Mouse (Mus musculus) liver, embryonic 16.5 days (tissue): Measurements from ENCODE around the gene Gpr107. TPM values are rescaled to one million over a fixed set of nuclear protein-coding genes. Genes with fewer than 3 reads are reported as not detected.

Experiments used
- ATAC-seq: fragments of 200-750 bp; cut with Nextera tagmentation; 2 replicates; pipeline ENCODE4 v1.8.0; 2017; ENCODE audit warnings: low read depth, mild to moderate bottlenecking, moderate number of reproducible peaks, moderate library complexity
- H3K27ac ChIP-seq: fragments of 300-500 bp; sonication (generic); 2 replicates; pipeline ENCODE4 v1.5.1; 2014; ENCODE audit warnings: mild to moderate bottlenecking, low read length
- H3K27me3 ChIP-seq: fragments of 300-500 bp; sonication (generic); 2 replicates; pipeline ENCODE4 v1.6.1; 2014; ENCODE audit warnings: low read depth, low read length, mixed read lengths; ENCODE audit not compliant: control insufficient read depth, insufficient read depth
- H3K36me3 ChIP-seq: fragments of 300-500 bp; sonication (generic); 2 replicates; pipeline ENCODE4 v1.6.1; 2014; ENCODE audit warnings: mild to moderate bottlenecking; ENCODE audit not compliant: control insufficient read depth, insufficient read depth
- H3K4me1 ChIP-seq: fragments of 300-500 bp; sonication (generic); 2 replicates; pipeline ENCODE4 v1.6.1; 2014; ENCODE audit warnings: low read depth, low read length, mixed read lengths; ENCODE audit not compliant: control insufficient read depth
- H3K4me2 ChIP-seq: fragments of 300-500 bp; sonication (generic); 2 replicates; pipeline ENCODE4 v1.6.1; 2014; ENCODE audit warnings: low read depth, low read length, mixed read lengths
- H3K4me3 ChIP-seq: fragments of 300-500 bp; sonication (generic); 2 replicates; pipeline ENCODE4 v1.5.1; 2014; ENCODE audit warnings: low read depth, mild to moderate bottlenecking, low read length
- H3K9ac ChIP-seq: fragments of 300-500 bp; sonication (generic); 2 replicates; pipeline ENCODE4 v1.6.1; 2014; ENCODE audit warnings: low read depth, low read length
- H3K9me3 ChIP-seq: fragments of 300-500 bp; sonication (generic); replicated peaks from 2 replicates; pipeline ENCODE4 v1.6.1; 2016; ENCODE audit warnings: low read length; ENCODE audit not compliant: control insufficient read depth
- WGBS: fragments of 180-500 bp; shearing (Covaris S2); extraction: QIAGEN DNeasy Blood & Tissue Kit; methylation state at CpG from one replicate; pipeline ENCODE4 v1.1.7; 2014; ENCODE audit not compliant: insufficient replicate concordance; 5-methylcytosine and 5-hydroxymethylcytosine counted together
- polyA plus RNA-seq: library from polyadenylated mRNA; unstranded; fragments of >200 nt; fragmentation: Nextera tagmentation; extraction: Ambion mirVana; gene quantifications from 2 replicates; pipeline ENCODE4 v1.2.1, GENCODE M21; 2015

The Gpr107 gene
- polyA plus RNA-seq, 1 experiment from 2014 or later: 11.9 TPM

- Histone ChIP-seq H3K27ac (no peak overlapping the region), H3K9ac (peak overlapping the region; percentile 52), H3K27me3 (peaks cover 41% of the 10 kb centered on the region), H3K4me2 (peak overlapping the region; percentile 73), H3K4me1 (no peaks in the 10 kb centered on the region; the same call in 1 of the 2 replicates), H3K4me3 (peak overlapping the region; percentile 58), H3K36me3 (no peaks in the 10 kb centered on the region), H3K9me3 (no peaks in the 10 kb centered on the region)
- WGBS: 2% methylated on average over 37 of the region's 41 CpGs
- no peak for ATAC-seq
Observed at GRCm38 (mm10) chr2:31246251-31246971, 94.3 kb downstream of the Gpr107 start.

GRCm38 (mm10) chr2:31248856-31249255 lies 96.7 kb downstream of the Gpr107 start:
- Histone ChIP-seq H3K4me1 (no peaks in the 10 kb centered on the region; the same call in 1 of the 2 replicates), H3K9me3 (no peaks in the 10 kb centered on the region), H3K4me2 (no peak overlapping the region), H3K9ac (no peak overlapping the region), H3K4me3 (no peak overlapping the region), H3K27me3 (peaks cover 40% of the 10 kb centered on the region), H3K27ac (no peak overlapping the region), H3K36me3 (no peaks in the 10 kb centered on the region)
- no peak for ATAC-seq
- whole genome bisulfite sequencing: 60% methylated on average over 6 of the region's 6 CpGs

GRCm38 (mm10) chr2:31252167-31252566 lies 100.1 kb downstream of the Gpr107 start:
- H3K27ac ChIP-seq: no peak overlapping the region
- ATAC-seq: no peak
- H3K4me2 ChIP-seq: no peak overlapping the region
- no peak overlapping the region for H3K4me3 ChIP-seq
- H3K9ac ChIP-seq: no peak overlapping the region
- H3K36me3 ChIP-seq: no peaks in the 10 kb centered on the region
- H3K9me3 ChIP-seq: no peaks in the 10 kb centered on the region
- H3K27me3 ChIP-seq: peaks cover 7% of the 10 kb centered on the region; the same call in 1 of the 2 replicates
- H3K4me1 ChIP-seq: peaks cover 3% of the 10 kb centered on the region
- WGBS: 79% methylated on average over 4 of the region's 4 CpGs

GRCm38 (mm10) chr2:31253463-31253862 lies 101.3 kb downstream of the Gpr107 start:
- Histone ChIP-seq H3K4me2 (no peak overlapping the region), H3K27me3 (no peaks in the 10 kb centered on the region), H3K9ac (no peak overlapping the region), H3K27ac (no peak overlapping the region), H3K4me3 (no peak overlapping the region), H3K36me3 (no peaks in the 10 kb centered on the region), H3K9me3 (no peaks in the 10 kb centered on the region), H3K4me1 (peaks cover 3% of the 10 kb centered on the region)
- no peak for ATAC-seq
- WGBS: 52% methylated on average over 3 of the region's 3 CpGs

- H3K9ac ChIP-seq: no peak overlapping the region
- peaks cover 3% of the 10 kb centered on the region for H3K4me1 ChIP-seq
- WGBS: 47% methylated on average over 3 of the region's 3 CpGs
- no peaks in the 10 kb centered on the region for H3K9me3 ChIP-seq
- H3K27me3 ChIP-seq: no peaks in the 10 kb centered on the region
- no peak overlapping the region for H3K27ac ChIP-seq
- no peak for ATAC-seq
- no peak overlapping the region for H3K4me2 ChIP-seq
- H3K36me3 ChIP-seq: no peaks in the 10 kb centered on the region
- no peak overlapping the region for H3K4me3 ChIP-seq
Observed at GRCm38 (mm10) chr2:31254806-31255205, 102.7 kb downstream of the Gpr107 start.

- no peak overlapping the region for H3K9ac ChIP-seq
- no peak overlapping the region for H3K4me3 ChIP-seq
- H3K4me1 ChIP-seq: peaks cover 3% of the 10 kb centered on the region
- H3K27ac ChIP-seq: no peak overlapping the region
- no peaks in the 10 kb centered on the region for H3K9me3 ChIP-seq
- peak; percentile 70 for ATAC-seq
- no peaks in the 10 kb centered on the region for H3K27me3 ChIP-seq
- H3K36me3 ChIP-seq: no peaks in the 10 kb centered on the region
- no peak overlapping the region; the same call in 1 of the 2 replicates for H3K4me2 ChIP-seq
- 22% methylated on average over 21 of the region's 21 CpGs for WGBS
Observed at GRCm38 (mm10) chr2:31255952-31256938, 104.1 kb downstream of the Gpr107 start.

GRCm38 (mm10) chr2:31257096-31257495 lies 105.0 kb downstream of the Gpr107 start:
- ATAC-seq: no peak
- 36% methylated on average over 6 of the region's 6 CpGs for WGBS
- Histone ChIP-seq H3K27ac (no peak overlapping the region), H3K27me3 (no peaks in the 10 kb centered on the region), H3K4me3 (no peak overlapping the region), H3K4me2 (no peak overlapping the region), H3K36me3 (no peaks in the 10 kb centered on the region), H3K4me1 (peaks cover 3% of the 10 kb centered on the region), H3K9ac (no peak overlapping the region), H3K9me3 (no peaks in the 10 kb centered on the region)

GRCm38 (mm10) chr2:31258609-31259366 lies 106.7 kb downstream of the Gpr107 start:
- ATAC-seq: peak; percentile 41; the same call in 1 of the 2 replicates
- 16% methylated on average over 22 of the region's 22 CpGs for WGBS
- H3K4me3 ChIP-seq: peak overlapping the region; percentile 66
- H3K27ac ChIP-seq: no peak overlapping the region
- H3K4me2 ChIP-seq: peak overlapping the region; percentile 75
- peaks cover 3% of the 10 kb centered on the region for H3K4me1 ChIP-seq
- H3K9me3 ChIP-seq: no peaks in the 10 kb centered on the region
- peak overlapping the region; percentile 37 for H3K9ac ChIP-seq
- no peaks in the 10 kb centered on the region for H3K36me3 ChIP-seq
- H3K27me3 ChIP-seq: no peaks in the 10 kb centered on the region
